Comparison of ENCODE assay signal across 32 mouse cellular contexts in genomic region chr4:154626282-154626681, GRCm38 (mm10). TPM values are rescaled to one million over a fixed set of nuclear protein-coding genes. Genes with fewer than 3 reads are reported as not detected.
DNase-seq lines count a peak whose midpoint lies in the region; ATAC-seq and TF ChIP-seq lines count a peak whose summit lies in the region.
"Had no signal": no experiment of that assay in that cellular context is flagged by ENCODE, and none has a peak within 500 bp of the region (broad histone marks: within the 10 kb centered on the region; RNA-seq: fewer than 3 reads in every experiment).

No protein-coding gene starts in this region.

- TF ChIP-seq POLR2A in limb, embryonic 14.5 days (IDR thresholded peaks at IDR 0.05; ENCODE audit: borderline replicate concordance, extremely low read depth, insufficient read depth, insufficient read length), result no peak

- TF ChIP-seq EP300 in heart, postnatal 0 days (IDR thresholded peaks at IDR 0.05; ENCODE audit: low read depth), result no peak

- TF ChIP-seq CTCF in heart, postnatal 0 days (IDR thresholded peaks at IDR 0.05; ENCODE audit: low read depth), result no peak

- H3K27me3 ChIP-seq in heart, embryonic 11.5 days (ENCODE audit: control insufficient read depth, insufficient read depth, low read length), result peaks cover 34% of the 10 kb centered on the region
- H3K27me3 ChIP-seq in heart, postnatal 0 days (ENCODE audit: control insufficient read depth, insufficient read depth, low read length), result 0 out of 2 replicates have a peak, but pooled peaks cover 5% of the 10 kb centered on the region
- peaks cover 15% of the 10 kb centered on the region for H3K27me3 ChIP-seq in lung, embryonic 15.5 days
- no peaks in the 10 kb centered on the region for H3K27me3 ChIP-seq in limb, embryonic 14.5 days (ENCODE audit: control insufficient read depth, insufficient read depth, low read length)

- intact Hi-C loops in heart, postnatal 10 days (cut with DNase I), result no loop called here

- H3K9ac ChIP-seq in heart, embryonic 11.5 days (ENCODE audit: low read depth, low read length), result no peak overlapping the region
- H3K9ac ChIP-seq in heart, postnatal 0 days (replicated peaks; ENCODE audit: low read depth, low read length), result no peak overlapping the region
- H3K9ac ChIP-seq in lung, embryonic 15.5 days, result no peak overlapping the region; the same call in 1 of the 2 replicates
- no peak overlapping the region for H3K9ac ChIP-seq in limb, embryonic 14.5 days (ENCODE audit: low read depth, low read length, severe bottlenecking)
- H3K9ac ChIP-seq: limb, embryonic 15.5 days; liver, embryonic 14.5 days; neural tube, embryonic 15.5 days had no signal

- H3K27ac ChIP-seq in heart, embryonic 11.5 days (ENCODE audit: low read depth, low read length), result no peak overlapping the region
- H3K27ac ChIP-seq in heart, postnatal 0 days (ENCODE audit: low read depth), result peak overlapping the region; percentile 38
- H3K27ac ChIP-seq in lung, embryonic 15.5 days, result peak overlapping the region; percentile 34
- H3K27ac ChIP-seq in limb, embryonic 14.5 days (replicated peaks; ENCODE audit: low read depth, low read length), result no peak overlapping the region
- H3K27ac ChIP-seq: limb, embryonic 15.5 days; liver, embryonic 14.5 days; midbrain, embryonic 10.5 days; neural tube, embryonic 15.5 days had no signal

- peaks cover 36% of the 10 kb centered on the region for H3K4me1 ChIP-seq in heart, embryonic 11.5 days (ENCODE audit: control insufficient read depth, insufficient read depth, low read length)
- H3K4me1 ChIP-seq in heart, postnatal 0 days (ENCODE audit: control insufficient read depth, insufficient read depth), result peaks cover 53% of the 10 kb centered on the region
- H3K4me1 ChIP-seq in lung, embryonic 15.5 days, result peaks cover 49% of the 10 kb centered on the region
- H3K4me1 ChIP-seq in limb, embryonic 14.5 days (ENCODE audit: control insufficient read depth, insufficient read depth, low read length), result peaks cover 49% of the 10 kb centered on the region

- H3K9me3 ChIP-seq in heart, embryonic 11.5 days (replicated peaks; ENCODE audit: control insufficient read depth, low read length), result no peaks in the 10 kb centered on the region
- H3K9me3 ChIP-seq in heart, postnatal 0 days (replicated peaks; ENCODE audit: control insufficient read depth, low read length), result no peaks in the 10 kb centered on the region
- no peaks in the 10 kb centered on the region for H3K9me3 ChIP-seq in lung, embryonic 15.5 days
- H3K9me3 ChIP-seq in limb, embryonic 14.5 days (ENCODE audit: control insufficient read depth, low read length), result no peaks in the 10 kb centered on the region
- H3K9me3 ChIP-seq: heart, embryonic 10.5 days; limb, embryonic 15.5 days; midbrain, embryonic 10.5 days; neural tube, embryonic 15.5 days had no signal

- H3K4me2 ChIP-seq in heart, embryonic 11.5 days, result no peak overlapping the region
- H3K4me2 ChIP-seq in heart, postnatal 0 days (ENCODE audit: low read depth, low read length), result no peak overlapping the region
- no peak overlapping the region for H3K4me2 ChIP-seq in lung, embryonic 15.5 days
- H3K4me2 ChIP-seq in limb, embryonic 14.5 days (replicated peaks; ENCODE audit: low read depth, low read length, severe bottlenecking), result 0 out of 2 replicates have a peak overlapping the region, but pooled peaks have one; percentile 13
- H3K4me2 ChIP-seq: limb, embryonic 15.5 days; neural tube, embryonic 15.5 days had no signal

- peak; percentile 87 for DNase-seq in heart, adult 11 months
- DNase-seq in heart, postnatal 0 days (ENCODE audit: low spot score), result no peak
- DNase-seq in heart, postnatal 10 days, result no peak
- no peak for DNase-seq in lung, postnatal 25 days (ENCODE audit: low spot score)
- DNase-seq in limb, embryonic 14.5 days (ENCODE audit: low spot score), result no peak
- no peak for DNase-seq in gastrocnemius, adult 8-10 months (ENCODE audit: low spot score in 2 of 2)
- DNase-seq: adrenal gland, adult 2 months; cerebellum, adult 11 months; cerebellum, adult 9-11 months; gastrocnemius, postnatal 36 days; kidney, adult 9 months; kidney, postnatal 14 days; layer of hippocampus, postnatal 36 days; right cerebral cortex, adult 18-20 months; right cerebral cortex, postnatal 4 days; thymus, postnatal 14 days had no signal

- H3K4me3 ChIP-seq in heart, embryonic 11.5 days (ENCODE audit: low read depth, low read length), result no peak overlapping the region
- H3K4me3 ChIP-seq in heart, postnatal 0 days (ENCODE audit: low read depth, low read length), result no peak overlapping the region
- no peak overlapping the region for H3K4me3 ChIP-seq in lung, embryonic 15.5 days
- no peak overlapping the region for H3K4me3 ChIP-seq in limb, embryonic 14.5 days (replicated peaks; ENCODE audit: low read length)
- H3K4me3 ChIP-seq: heart, embryonic 10.5 days; limb, embryonic 15.5 days; midbrain, embryonic 10.5 days; neural tube, embryonic 15.5 days had no signal

- H3K36me3 ChIP-seq in heart, embryonic 11.5 days (ENCODE audit: control insufficient read depth, insufficient read depth, low read length), result no peaks in the 10 kb centered on the region
- no peaks in the 10 kb centered on the region for H3K36me3 ChIP-seq in heart, postnatal 0 days (replicated peaks; ENCODE audit: control insufficient read depth, insufficient read depth, low read length)
- H3K36me3 ChIP-seq in lung, embryonic 15.5 days, result no peaks in the 10 kb centered on the region
- no peaks in the 10 kb centered on the region for H3K36me3 ChIP-seq in limb, embryonic 14.5 days (ENCODE audit: control insufficient read depth, insufficient read depth, low read length)
- H3K36me3 ChIP-seq: heart, embryonic 10.5 days; limb, embryonic 15.5 days; midbrain, embryonic 10.5 days; neural tube, embryonic 15.5 days had no signal

- no peak; the same call in 1 of the 2 replicates for ATAC-seq in heart, embryonic 11.5 days (replicated peaks; ENCODE audit: insufficient number of reproducible peaks, low FRiP score, low TSS enrichment)
- peak; percentile 48; the same call in 1 of the 2 replicates for ATAC-seq in heart, postnatal 0 days (ENCODE audit: insufficient read depth, low read depth)
- ATAC-seq in lung, embryonic 15.5 days (ENCODE audit: borderline replicate concordance, extremely low read depth, low FRiP score, low TSS enrichment), result no peak
- no peak for ATAC-seq in limb, embryonic 14.5 days (ENCODE audit: low FRiP score, low read depth)
- ATAC-seq: hindbrain, embryonic 16.5 days; intestine, embryonic 16.5 days had no signal

- WGBS in heart, embryonic 11.5 days (ENCODE audit: insufficient replicate concordance), result 72% methylated on average over 2 of the region's 2 CpGs
- 40% methylated on average over 2 of the region's 2 CpGs for WGBS in heart, postnatal 0 days
- WGBS in lung, embryonic 15.5 days, result 46% methylated on average over 2 of the region's 2 CpGs
- 89% methylated on average over 2 of the region's 2 CpGs for WGBS in limb, embryonic 14.5 days

RNA-seq across cellular contexts. Expression of gene Prdm16, which starts 10.4 kb away (rescaled TPM):
- polyA plus RNA-seq in heart, embryonic 11.5 days (2014; fragmentation: Nextera tagmentation; extraction: Ambion mirVana), result 14.2 and 14.8 TPM in 2 replicates
- total RNA-seq in heart, postnatal 0 days (2014; rRNA removed; ENCODE audit: low replicate concordance), result 9.3 and 9.8 TPM in 2 replicates
- 10.7 and 14.7 TPM in 2 replicates for polyA plus RNA-seq in heart, postnatal 0 days (2015; fragmentation: Nextera tagmentation; extraction: Ambion mirVana)
- 10 to 100 TPM; 20.7 to 22.2 TPM for total RNA-seq in heart, postnatal 10 days (2021)
- 20.3 and 22.4 TPM in 2 replicates for polyA plus RNA-seq in lung, embryonic 15.5 days (2015; fragmentation: Nextera tagmentation; extraction: Ambion mirVana)
- polyA plus RNA-seq in limb, embryonic 14.5 days (2012; rRNA removed), result 11.7 and 15.3 TPM in 2 replicates
- polyA plus RNA-seq in limb, embryonic 14.5 days (2014; fragmentation: Nextera tagmentation; extraction: Ambion mirVana), result 25.6 and 40.0 TPM in 2 replicates
- total RNA-seq in gastrocnemius, adult 8-10 months (2022), result 1 to 10 TPM in 3 of 4 experiments, under 1 TPM in 1; 0.73 to 3.1 (median 1.4) TPM
- total RNA-seq: MEL had no signal
- polyA plus RNA-seq: C2C12 had no signal

RNA-seq across cellular contexts. Expression of gene Actrt2, which starts 41.4 kb away (rescaled TPM):
- polyA plus RNA-seq in heart, embryonic 11.5 days (2014; fragmentation: Nextera tagmentation; extraction: Ambion mirVana), result not detected in 2 replicates
- not detected in 2 replicates for total RNA-seq in heart, postnatal 0 days (2014; rRNA removed; ENCODE audit: low replicate concordance)
- not detected in 2 replicates for polyA plus RNA-seq in heart, postnatal 0 days (2015; fragmentation: Nextera tagmentation; extraction: Ambion mirVana)
- not detected for total RNA-seq in heart, postnatal 10 days (2021)
- not detected in 2 replicates for polyA plus RNA-seq in lung, embryonic 15.5 days (2015; fragmentation: Nextera tagmentation; extraction: Ambion mirVana)
- not detected in 2 replicates for polyA plus RNA-seq in limb, embryonic 14.5 days (2012; rRNA removed)
- not detected in 2 replicates for polyA plus RNA-seq in limb, embryonic 14.5 days (2014; fragmentation: Nextera tagmentation; extraction: Ambion mirVana)
- not detected for total RNA-seq in gastrocnemius, adult 8-10 months (2022)
- total RNA-seq: adrenal gland, adult 2 months; adrenal gland, postnatal 4 days; common myeloid progenitor, adult 5-6 weeks; gastrocnemius, postnatal 36 days; layer of hippocampus, adult 18-20 months; layer of hippocampus, postnatal 36 days; left cerebral cortex, postnatal 10 days; MEL had no signal
- polyA plus RNA-seq: adrenal gland, adult 2 months; C2C12; heart, embryonic 10.5 days; hindbrain, embryonic 16.5 days; intestine, embryonic 16.5 days; limb, embryonic 15.5 days; liver, embryonic 14.5 days; midbrain, embryonic 10.5 days; neural tube, embryonic 15.5 days; stomach, embryonic 14.5 days had no signal

Comparison
In these comparisons a context has a peak if more than half of its experiments do, and no peak if none do; other contexts are left out.
1. H3K27ac ChIP-seq: peak in heart, postnatal 0 days (single experiment) and lung, embryonic 15.5 days (single experiment); none in heart, embryonic 11.5 days (single experiment) and limb, embryonic 14.5 days (single experiment).